Mouse (Mus musculus) skeletal muscle tissue, adult 2 months (tissue): ENCODE data around the gene Usp5.

Experiments
- DNase-seq: peaks from one replicate; pipeline ENCODE4 v3.0.0-alpha.2; 2012; ENCODE audit warnings: low read depth, low spot score

Gene Usp5

DNA sequence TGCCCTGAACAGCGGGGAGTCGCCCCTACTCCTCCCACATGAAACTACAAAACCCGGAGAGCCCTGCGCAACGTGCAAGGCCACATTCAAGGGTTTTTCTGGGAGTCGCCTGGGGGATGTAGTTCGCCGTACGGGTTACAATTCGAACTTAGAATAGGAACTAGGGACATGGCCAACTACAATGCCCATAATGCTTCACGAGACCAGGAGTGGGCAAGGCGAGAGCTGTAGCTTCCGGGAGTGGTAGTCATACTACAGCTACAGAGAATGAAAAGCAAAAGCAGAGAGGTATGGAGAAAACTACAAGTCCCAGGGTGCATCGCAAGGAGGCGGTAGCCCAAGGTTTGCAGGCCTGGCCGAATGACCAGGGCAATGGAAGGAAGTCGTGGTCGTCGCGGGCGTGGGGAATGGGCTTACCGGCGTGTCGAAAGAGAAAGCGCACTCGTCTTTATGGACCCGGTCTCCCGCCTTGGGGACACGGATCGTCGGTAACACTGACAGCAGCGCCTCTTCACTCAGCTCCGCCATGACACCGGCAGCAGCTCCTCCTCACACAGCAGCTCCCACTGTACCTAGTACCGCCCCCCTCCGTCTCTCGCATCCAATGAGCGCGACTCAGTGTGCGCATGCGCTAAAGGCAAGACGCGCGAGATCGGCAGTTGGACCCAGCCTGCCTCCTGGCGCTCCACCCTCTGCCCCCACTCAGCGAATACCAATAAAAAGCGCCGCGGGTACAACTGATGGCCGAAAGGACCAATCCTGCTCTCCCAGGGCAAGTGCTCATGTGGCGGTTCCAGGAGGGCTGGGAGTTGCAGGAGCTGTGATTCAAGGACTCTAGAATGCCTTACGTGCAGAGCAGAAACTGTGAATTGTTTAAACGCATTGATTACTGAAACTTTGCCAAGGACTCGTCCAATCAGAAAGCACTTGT lies at the start of gene Usp5, which contains the start of gene Cdca3:
Gene Usp5 (minus strand): TSS at position 617 of the 931 bp plus-strand sequence.
Gene Cdca3 (plus strand): TSS at position 680 of the 931 bp plus-strand sequence.
- DNase-seq, result peak; percentile 100

- DNase-seq, result no peak
Measured at GRCm38 (mm10) chr6:124874348-124874747, 45.1 kb upstream of the Usp5 start.

- DNase-seq, result no peak
Measured at GRCm38 (mm10) chr6:124866560-124866959, 37.3 kb upstream of the Usp5 start.

DNA sequence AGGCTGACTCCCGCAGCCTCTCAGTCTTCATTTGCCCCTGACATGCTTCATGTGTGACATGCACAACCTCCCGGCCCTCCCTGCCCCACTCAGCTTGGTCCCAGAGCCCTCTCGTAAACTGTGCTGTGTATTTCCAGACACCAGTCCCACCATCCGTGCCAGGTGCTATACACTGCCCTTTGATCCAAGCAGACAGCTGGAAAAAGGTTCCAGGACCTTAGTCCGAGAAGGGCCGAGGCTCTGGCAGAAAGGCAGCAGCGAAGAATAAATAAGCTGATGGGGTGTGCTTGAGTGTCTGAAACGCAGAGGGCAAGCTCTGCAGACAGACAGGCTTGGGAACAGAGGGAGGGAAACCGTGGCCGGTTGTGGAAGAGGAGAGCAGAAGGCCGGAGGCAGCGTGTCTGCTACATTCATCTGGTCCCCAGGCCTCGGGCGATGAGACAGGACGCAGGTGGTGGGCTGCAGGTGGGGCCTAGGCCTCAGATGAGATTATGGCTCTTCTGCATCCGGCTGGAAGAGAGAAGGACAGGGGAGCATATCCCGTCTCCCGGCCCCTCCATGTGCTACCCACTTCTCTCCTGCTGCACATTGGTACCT lies 36.6 kb upstream of the Usp5 start:
- no peak for DNase-seq

GRCm38 (mm10) chr6:124863658-124864298 lies 34.5 kb upstream of the Usp5 start, which contains the start of gene Gpr162:
Gpr162 (minus strand) TSS chr6:124863983.
- DNase-seq, result no peak

- no peak for DNase-seq
Measured at GRCm38 (mm10) chr6:124863125-124863657, 33.9 kb upstream of the Usp5 start.

DNA sequence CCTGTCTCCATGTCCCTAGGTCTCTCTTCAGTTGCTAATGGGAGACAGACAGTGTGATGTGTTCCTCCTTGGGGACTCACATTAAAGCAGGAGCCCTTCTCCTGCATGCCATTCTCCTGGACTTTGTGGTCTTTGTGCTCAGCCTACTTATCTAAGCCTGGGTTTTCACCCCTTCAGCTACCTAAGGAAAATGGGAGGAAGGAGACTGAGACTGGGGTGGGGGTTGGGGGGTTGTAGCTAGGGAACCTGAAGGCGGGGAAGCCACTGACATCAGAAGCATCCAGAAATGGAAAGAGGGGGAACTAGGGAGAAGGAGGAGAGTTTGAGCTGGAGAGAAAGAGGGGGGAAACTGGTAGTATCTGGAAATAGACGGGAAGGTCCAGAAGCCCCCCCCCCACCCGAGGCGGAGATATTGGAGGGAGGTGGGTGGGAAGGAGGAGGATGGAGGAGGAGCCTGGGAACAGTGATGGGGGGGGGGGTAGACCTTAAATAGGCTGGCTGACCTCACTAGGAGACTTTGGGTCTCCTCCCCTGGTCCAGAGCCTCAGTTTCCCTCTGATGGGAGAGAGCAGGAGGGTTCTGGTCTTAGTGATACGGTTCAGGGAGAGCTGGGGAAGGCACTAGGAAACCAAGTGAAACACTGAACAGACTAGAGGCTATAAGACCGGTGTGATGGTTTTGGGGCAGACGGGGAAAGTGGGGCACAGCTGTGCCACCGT lies 33.3 kb upstream of the Usp5 start:
- no peak for DNase-seq

- DNase-seq, result no peak
Measured at GRCm38 (mm10) chr6:124861802-124862201, 32.5 kb upstream of the Usp5 start.

GRCm38 (mm10) chr6:124861266-124861665 lies 32.0 kb upstream of the Usp5 start:
- DNase-seq, result no peak

- no peak for DNase-seq
Measured at GRCm38 (mm10) chr6:124860511-124860910, 31.2 kb upstream of the Usp5 start.

DNA sequence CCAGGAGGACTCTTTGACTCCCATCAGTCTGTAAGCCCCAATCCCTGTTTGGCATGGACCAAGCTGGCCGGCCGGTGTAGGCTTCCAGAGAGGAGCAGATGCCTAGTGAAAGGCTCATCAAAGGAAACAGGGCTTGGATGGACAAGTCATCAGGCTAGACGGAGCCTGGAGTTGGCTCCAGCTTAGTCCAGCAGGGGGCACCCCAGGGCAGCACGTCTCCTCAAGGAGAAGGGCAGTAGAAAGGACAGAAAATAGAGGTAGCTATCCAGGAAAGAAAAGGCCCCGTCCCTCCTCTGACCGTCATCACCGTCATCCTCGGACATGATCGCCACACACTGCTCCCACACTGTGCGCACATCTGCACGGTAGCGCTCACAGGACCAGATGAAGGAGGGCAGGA lies 30.4 kb upstream of the Usp5 start:
- DNase-seq, result peak; percentile 53

- DNase-seq, result no peak
Measured at GRCm38 (mm10) chr6:124858561-124859318, 29.5 kb upstream of the Usp5 start.

GRCm38 (mm10) chr6:124857840-124858530 lies 28.7 kb upstream of the Usp5 start:
- DNase-seq, result no peak

DNA sequence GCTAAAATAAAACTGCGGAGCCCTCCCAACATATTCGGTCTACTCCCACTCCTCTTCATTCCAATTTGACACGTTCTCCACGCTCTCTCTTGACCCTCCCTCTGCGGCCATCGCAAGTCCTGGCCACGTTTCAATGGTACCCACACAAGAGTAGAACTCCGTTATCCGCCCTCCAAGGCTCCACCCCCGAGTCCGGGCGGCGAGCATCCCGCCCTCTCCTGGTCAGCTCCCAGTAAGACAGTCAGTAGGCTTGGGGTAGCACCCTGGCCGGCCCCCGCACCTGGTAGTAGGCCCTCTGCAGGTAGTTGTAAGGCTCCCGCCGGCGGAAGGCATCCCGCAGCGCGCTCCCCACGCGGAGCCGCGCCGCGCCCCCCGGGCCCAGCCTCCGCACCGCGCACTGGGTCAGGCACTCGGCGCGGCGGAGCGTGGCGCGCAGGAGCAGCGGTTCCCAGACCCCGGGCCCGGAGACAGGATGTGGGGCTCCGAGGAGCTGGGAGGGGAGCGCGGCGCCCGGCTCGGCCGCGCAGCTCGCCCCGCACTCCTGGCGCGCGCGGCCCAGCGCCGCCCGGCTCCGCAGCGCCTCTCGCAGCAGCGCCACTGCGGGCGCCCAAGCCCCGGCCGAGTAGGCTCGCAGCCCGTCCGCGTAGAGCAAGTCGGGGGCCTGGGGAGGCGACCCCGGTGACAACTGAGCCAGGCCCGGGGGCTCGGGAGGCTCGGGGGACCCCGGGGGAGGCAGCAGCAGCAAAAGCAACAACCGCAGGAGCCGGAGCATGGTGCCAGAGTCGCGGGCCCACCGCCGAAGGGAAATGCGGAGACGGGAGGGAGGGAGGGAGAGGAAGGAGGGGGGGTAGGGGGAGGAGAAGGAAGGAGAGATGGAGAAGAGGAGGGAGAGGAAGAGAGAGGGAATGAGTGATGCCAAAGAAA lies 27.9 kb upstream of the Usp5 start, which contains the start of gene P3h3:
Gene P3h3 (minus strand): TSS at position 837 of the 924 bp plus-strand sequence.
- DNase-seq, result peak; percentile 41

DNA sequence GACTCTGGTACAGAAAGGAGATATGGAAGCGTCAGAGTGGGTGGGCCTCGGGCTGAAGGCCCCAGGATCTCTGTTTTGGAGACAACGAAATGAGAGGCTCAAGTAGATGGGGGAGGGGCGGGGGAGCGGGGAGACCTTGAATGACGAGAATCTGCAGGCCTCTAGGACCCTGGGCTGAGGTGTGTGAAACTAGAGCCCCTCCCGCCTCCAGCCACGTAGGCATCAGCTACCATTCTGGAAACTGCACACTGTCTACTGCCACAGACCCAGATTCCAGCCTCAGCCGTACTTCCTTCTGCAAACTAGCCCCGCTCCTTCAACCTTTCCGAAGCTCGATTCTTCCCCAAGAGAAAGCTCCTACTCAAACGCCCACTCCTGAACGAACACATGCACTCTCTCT lies 27.0 kb upstream of the Usp5 start:
- no peak for DNase-seq

GRCm38 (mm10) chr6:124854647-124855046 lies 25.4 kb upstream of the Usp5 start:
- DNase-seq, result no peak

DNA sequence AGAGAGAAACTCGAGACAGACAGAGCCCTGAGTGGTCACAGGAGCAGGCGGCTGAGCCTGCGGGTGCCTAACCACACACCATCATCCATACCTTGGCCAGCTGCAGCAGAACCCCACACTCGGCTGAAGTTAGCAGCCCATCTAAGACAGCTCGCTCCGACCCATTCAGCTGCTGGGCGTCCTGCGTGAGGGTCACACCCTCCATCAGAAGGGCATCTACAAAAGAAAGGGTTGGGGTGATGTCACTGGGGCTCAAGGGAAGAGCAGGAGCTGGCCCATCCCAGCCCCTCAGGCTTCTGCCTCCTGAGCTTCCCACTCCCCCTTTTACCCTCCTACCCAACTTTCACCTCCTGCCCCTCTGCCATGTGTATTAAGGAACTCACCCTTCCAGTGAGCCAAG lies 21.3 kb upstream of the Usp5 start:
- DNase-seq, result no peak

- DNase-seq, result peak; percentile 74
Measured at GRCm38 (mm10) chr6:124847305-124847704, 18.0 kb upstream of the Usp5 start.
